Mouse (Mus musculus) intestine, embryonic 14.5 days (tissue): ENCODE data around the gene Lhpp. TPM values are rescaled to one million over a fixed set of nuclear protein-coding genes. Genes with fewer than 3 reads are reported as not detected.

Experiments used
- ATAC-seq: fragments of 200-750 bp; cut with Nextera tagmentation; replicated peaks from 2 replicates; pipeline ENCODE4 v1.8.0; 2017; ENCODE audit warnings: low read depth, moderate number of reproducible peaks, moderate TSS enrichment, moderate library complexity; ENCODE audit not compliant: low FRiP score, low TSS enrichment
- DNase-seq: peaks from one replicate; pipeline ENCODE4 v3.0.0-alpha.2; 2018; ENCODE audit warnings: low spot score
- H3K27ac ChIP-seq: fragments of 300-500 bp; sonication (generic); 2 replicates; pipeline ENCODE4 v1.5.1; 2014; ENCODE audit warnings: low read depth, mild to moderate bottlenecking, control low read depth
- H3K27me3 ChIP-seq: fragments of 300-500 bp; sonication (generic); replicated peaks from 2 replicates; pipeline ENCODE4 v1.6.1; 2014; ENCODE audit warnings: low read length, control low read depth; ENCODE audit not compliant: control insufficient read depth, insufficient read depth
- H3K36me3 ChIP-seq: fragments of 300-500 bp; sonication (generic); 2 replicates; pipeline ENCODE4 v1.6.1; 2014; ENCODE audit warnings: low read length, control low read depth; ENCODE audit not compliant: control insufficient read depth, insufficient read depth
- H3K4me1 ChIP-seq: fragments of 300-500 bp; sonication (generic); replicated peaks from 2 replicates; pipeline ENCODE4 v1.6.1; 2014; ENCODE audit warnings: low read length, control low read depth, mixed read lengths; ENCODE audit not compliant: control insufficient read depth, insufficient read depth
- H3K4me2 ChIP-seq: fragments of 300-500 bp; sonication (generic); 2 replicates; pipeline ENCODE4 v1.6.1; 2014; ENCODE audit warnings: low read length
- H3K4me3 ChIP-seq: fragments of 300-500 bp; sonication (generic); 2 replicates; pipeline ENCODE4 v1.5.1; 2014; ENCODE audit warnings: low read depth, low read length, control low read depth, mixed read lengths
- H3K9ac ChIP-seq: fragments of 300-500 bp; sonication (generic); 2 replicates; pipeline ENCODE4 v1.6.1; 2014; ENCODE audit warnings: mild to moderate bottlenecking, low read length
- H3K9me3 ChIP-seq: fragments of 300-500 bp; sonication (generic); 2 replicates; pipeline ENCODE4 v1.6.1; 2016; ENCODE audit warnings: low read length, control low read depth; ENCODE audit not compliant: control insufficient read depth
- WGBS: fragments of 180-500 bp; shearing (Covaris S2); extraction: QIAGEN DNeasy Blood & Tissue Kit; methylation state at CpG from one replicate; pipeline ENCODE4 v1.1.7; 2014; 5-methylcytosine and 5-hydroxymethylcytosine counted together
- polyA plus RNA-seq: library from polyadenylated mRNA; unstranded; fragments of >200 nt; fragmentation: Nextera tagmentation; extraction: Ambion mirVana; gene quantifications from 2 replicates; pipeline ENCODE4 v1.2.1, GENCODE M21; 2014

Gene Lhpp
- polyA plus RNA-seq, 1 experiment from 2014 or later, result 39.8 TPM

- Histone ChIP-seq H3K4me1 (no peaks in the 10 kb centered on the region), H3K9me3 (no peaks in the 10 kb centered on the region), H3K27me3 (peaks cover 46% of the 10 kb centered on the region), H3K9ac (no peak overlapping the region), H3K4me2 (no peak overlapping the region), H3K36me3 (no peaks in the 10 kb centered on the region), H3K4me3 (no peak overlapping the region), H3K27ac (no peak overlapping the region)
- DNase-seq (no peak), ATAC-seq (no peak)
- WGBS, result 92% methylated on average over 4 of the region's 4 CpGs
These were observed 5.7 kb upstream of the Lhpp start for GRCm38 (mm10) chr7:132604720-132605119.

- Histone ChIP-seq H3K9me3 (no peaks in the 10 kb centered on the region), H3K4me3 (no peak overlapping the region), H3K27ac (no peak overlapping the region), H3K36me3 (no peaks in the 10 kb centered on the region), H3K9ac (no peak overlapping the region), H3K4me2 (no peak overlapping the region), H3K27me3 (peaks cover 36% of the 10 kb centered on the region), H3K4me1 (no peaks in the 10 kb centered on the region)
- DNase-seq, result no peak
- no peak for ATAC-seq
- WGBS, result 52% methylated on average over 5 of the region's 5 CpGs
These were observed 4.7 kb upstream of the Lhpp start for GRCm38 (mm10) chr7:132605689-132606088.

GRCm38 (mm10) chr7:132608316-132609020 lies 2.0 kb upstream of the Lhpp start:
- no peak overlapping the region for H3K9ac ChIP-seq
- H3K27ac ChIP-seq, result no peak overlapping the region
- no peak for ATAC-seq
- no peaks in the 10 kb centered on the region for H3K36me3 ChIP-seq
- no peak overlapping the region for H3K4me2 ChIP-seq
- H3K4me3 ChIP-seq, result no peak overlapping the region
- 93% methylated on average over 4 of the region's 4 CpGs for WGBS
- no peaks in the 10 kb centered on the region for H3K9me3 ChIP-seq
- 0 out of 2 replicates have a peak, but pooled peaks cover 10% of the 10 kb centered on the region for H3K27me3 ChIP-seq
- H3K4me1 ChIP-seq, result no peaks in the 10 kb centered on the region
- DNase-seq, result no peak

GRCm38 (mm10) chr7:132611530-132611929 lies 1.1 kb downstream of the Lhpp start:
- no peak for ATAC-seq
- no peak overlapping the region for H3K27ac ChIP-seq

GRCm38 (mm10) chr7:132615346-132615745 lies 4.9 kb downstream of the Lhpp start:
- H3K36me3 ChIP-seq, result no peaks in the 10 kb centered on the region
- ATAC-seq, result no peak

More at GRCm38 (mm10) chr7:132611530-132611929, 1.1 kb downstream of the Lhpp start:
- Histone ChIP-seq H3K27me3 (0 out of 2 replicates have a peak, but pooled peaks cover 4% of the 10 kb centered on the region), H3K9me3 (no peaks in the 10 kb centered on the region), H3K9ac (no peak overlapping the region), H3K36me3 (no peaks in the 10 kb centered on the region), H3K4me3 (no peak overlapping the region), H3K4me1 (no peaks in the 10 kb centered on the region), H3K4me2 (0 out of 2 replicates have a peak overlapping the region, but pooled peaks have one; percentile 49)
- WGBS, result 91% methylated on average over 8 of the region's 8 CpGs
- no peak for DNase-seq

GRCm38 (mm10) chr7:132616391-132616790 lies 6.0 kb downstream of the Lhpp start:
- Histone ChIP-seq H3K4me3 (no peak overlapping the region), H3K9me3 (no peaks in the 10 kb centered on the region), H3K27me3 (no peaks in the 10 kb centered on the region), H3K27ac (no peak overlapping the region), H3K4me2 (no peak overlapping the region), H3K4me1 (no peaks in the 10 kb centered on the region), H3K9ac (no peak overlapping the region), H3K36me3 (no peaks in the 10 kb centered on the region)
- WGBS, result 46% methylated on average over 6 of the region's 6 CpGs
- ATAC-seq (no peak), DNase-seq (no peak)

More at GRCm38 (mm10) chr7:132615346-132615745, 4.9 kb downstream of the Lhpp start:
- H3K27ac ChIP-seq, result no peak overlapping the region
- DNase-seq, result no peak
- H3K27me3 ChIP-seq, result no peaks in the 10 kb centered on the region
- 26% methylated on average over 3 of the region's 3 CpGs for WGBS
- no peaks in the 10 kb centered on the region for H3K4me1 ChIP-seq
- H3K9ac ChIP-seq, result no peak overlapping the region
- H3K9me3 ChIP-seq, result no peaks in the 10 kb centered on the region
- no peak overlapping the region for H3K4me2 ChIP-seq
- H3K4me3 ChIP-seq, result no peak overlapping the region

GRCm38 (mm10) chr7:132617021-132617564 lies 6.7 kb downstream of the Lhpp start:
- H3K4me2 ChIP-seq, result no peak overlapping the region
- H3K9me3 ChIP-seq, result no peaks in the 10 kb centered on the region
- DNase-seq (no peak), ATAC-seq (no peak)
- no peak overlapping the region for H3K4me3 ChIP-seq
- H3K4me1 ChIP-seq, result no peaks in the 10 kb centered on the region
- whole genome bisulfite sequencing, result 87% methylated on average over 5 of the region's 5 CpGs
- H3K36me3 ChIP-seq, result no peaks in the 10 kb centered on the region
- no peaks in the 10 kb centered on the region for H3K27me3 ChIP-seq
- no peak overlapping the region for H3K9ac ChIP-seq
- H3K27ac ChIP-seq, result no peak overlapping the region

- 90% methylated on average over 8 of the region's 8 CpGs for WGBS
These were observed 9.1 kb downstream of the Lhpp start for GRCm38 (mm10) chr7:132619549-132619948.

More at GRCm38 (mm10) chr7:132619549-132619948, 9.1 kb downstream of the Lhpp start:
- Histone ChIP-seq H3K4me1 (no peaks in the 10 kb centered on the region), H3K27ac (no peak overlapping the region), H3K36me3 (no peaks in the 10 kb centered on the region), H3K4me2 (no peak overlapping the region), H3K9ac (no peak overlapping the region), H3K27me3 (no peaks in the 10 kb centered on the region), H3K4me3 (no peak overlapping the region), H3K9me3 (no peaks in the 10 kb centered on the region)
- no peak for DNase-seq
- ATAC-seq, result no peak
